Mouse (Mus musculus): ENCODE measurements at regions not wholly inside any gene's neighbourhood (a gene's known extent, or its start where the extent isn't known, plus 50 kb on each side); places are given as distances from the start of the nearest gene placed in this dataset.
A peak's percentile ranks its signal among the peaks of the same experiment; 100 is the strongest.

DNA sequence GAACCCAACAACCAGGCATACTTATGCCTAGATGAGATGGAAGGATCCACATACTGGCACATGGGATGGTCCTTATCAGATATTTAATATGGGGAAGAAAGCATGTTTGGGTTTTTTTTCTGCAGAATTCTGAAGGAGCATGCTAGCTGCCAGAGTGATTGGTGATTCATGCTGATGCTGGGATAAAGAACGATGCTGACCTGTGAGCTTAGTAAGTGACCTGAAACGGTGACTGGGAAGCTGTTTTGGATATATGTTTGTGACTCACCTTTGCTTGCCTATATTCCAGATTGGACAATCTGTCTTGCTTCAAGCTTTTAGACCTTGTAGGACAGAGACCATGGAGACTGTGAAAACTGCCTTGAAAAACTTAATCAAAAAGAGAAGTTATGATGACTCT, 974.8 kb downstream of the Grik2 start:
- Histone ChIP-seq H3K27ac (replicated peaks; ENCODE audit: low read depth, low read length) (no peak overlapping the region), H3K9me3 (ENCODE audit: control insufficient read depth, low read length) (no peaks in the 10 kb centered on the region), H3K36me3 (ENCODE audit: control insufficient read depth, insufficient read depth, low read length) (no peaks in the 10 kb centered on the region), H3K4me1 (ENCODE audit: control insufficient read depth, insufficient read depth, low read length) (no peaks in the 10 kb centered on the region), H3K9ac (replicated peaks; ENCODE audit: low read length) (no peak overlapping the region), H3K27me3 (ENCODE audit: control insufficient read depth, insufficient read depth, low read length) (no peaks in the 10 kb centered on the region), H3K4me3 (replicated peaks; ENCODE audit: low read depth, low read length) (no peak overlapping the region), H3K4me2 (ENCODE audit: low read length) (no peak overlapping the region)
- WGBS = 89% methylated on average over 2 of the region's 2 CpGs
- DNase-seq = no peak
- ATAC-seq (ENCODE audit: low FRiP score, low TSS enrichment) = no peak

DNA sequence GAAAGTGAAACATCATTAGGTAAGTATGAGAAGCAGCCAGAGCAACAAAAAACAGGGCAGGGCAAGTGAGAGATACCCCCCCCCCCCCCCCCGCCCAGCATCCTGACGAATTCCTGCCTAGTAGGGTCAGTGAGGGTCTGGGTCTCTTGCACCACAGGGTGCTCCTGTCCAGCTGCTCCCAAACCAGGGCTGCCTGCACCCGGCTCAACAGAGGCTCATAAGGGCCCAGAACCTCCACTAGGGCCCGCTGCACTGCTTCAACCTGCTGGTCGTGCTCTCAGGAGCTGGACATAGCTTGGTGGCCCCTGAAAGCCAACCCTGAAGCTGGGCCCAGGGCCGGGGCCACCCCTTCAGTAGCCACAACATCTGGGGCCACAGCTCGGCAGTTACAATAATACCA, 978.4 kb downstream of the Grik2 start:
- Histone ChIP-seq H3K4me3 (replicated peaks; ENCODE audit: low read depth, low read length) (no peak overlapping the region), H3K4me1 (ENCODE audit: control insufficient read depth, insufficient read depth, low read length) (no peaks in the 10 kb centered on the region), H3K4me2 (ENCODE audit: low read length) (no peak overlapping the region), H3K27me3 (ENCODE audit: control insufficient read depth, insufficient read depth, low read length) (no peaks in the 10 kb centered on the region), H3K9me3 (ENCODE audit: control insufficient read depth, low read length) (no peaks in the 10 kb centered on the region), H3K9ac (replicated peaks; ENCODE audit: low read length) (no peak overlapping the region), H3K27ac (replicated peaks; ENCODE audit: low read depth, low read length) (no peak overlapping the region), H3K36me3 (ENCODE audit: control insufficient read depth, insufficient read depth, low read length) (no peaks in the 10 kb centered on the region)
- no peak for DNase-seq
- 88% methylated on average over 7 of the region's 7 CpGs for WGBS
- ATAC-seq (ENCODE audit: low FRiP score, low TSS enrichment) = 0 out of 2 replicates have a peak, but pooled peaks have one; percentile 18

DNA sequence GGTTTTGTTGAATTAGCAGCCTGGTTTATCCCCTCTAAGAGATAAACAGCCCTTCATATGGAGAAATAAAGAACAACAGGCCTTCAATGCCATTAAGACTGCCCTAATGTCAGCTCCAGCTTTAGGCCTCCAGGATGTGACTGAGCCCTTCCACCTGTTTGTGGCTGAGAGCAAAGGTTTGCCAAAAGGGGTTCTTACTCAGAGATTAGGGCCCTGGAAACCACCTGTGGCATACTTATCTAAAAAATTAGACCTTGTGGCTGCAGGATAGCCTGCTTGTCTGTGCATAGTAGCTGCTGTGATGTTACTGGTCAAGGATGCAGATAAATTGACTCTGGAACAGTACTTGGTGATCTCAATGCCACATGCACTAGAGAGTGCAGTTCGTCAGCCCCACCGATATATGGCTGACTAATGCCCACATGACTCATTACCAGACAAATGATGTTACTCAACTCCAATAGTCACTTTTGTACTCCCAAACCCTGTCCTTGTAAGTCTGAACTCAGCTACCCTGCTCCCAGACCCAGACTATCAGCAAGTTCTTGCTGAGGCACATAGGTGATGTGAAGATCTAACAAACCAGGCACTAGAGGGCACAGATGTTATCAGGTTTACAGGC, 1018.6 kb downstream of the Grik2 start:
- Histone ChIP-seq H3K36me3 (ENCODE audit: control insufficient read depth, insufficient read depth, low read length) (no peaks in the 10 kb centered on the region), H3K4me1 (ENCODE audit: control insufficient read depth, insufficient read depth, low read length) (no peaks in the 10 kb centered on the region), H3K4me3 (replicated peaks; ENCODE audit: low read depth, low read length) (no peak overlapping the region), H3K4me2 (ENCODE audit: low read length) (no peak overlapping the region), H3K27me3 (ENCODE audit: control insufficient read depth, insufficient read depth, low read length) (no peaks in the 10 kb centered on the region), H3K27ac (replicated peaks; ENCODE audit: low read depth, low read length) (no peak overlapping the region), H3K9me3 (ENCODE audit: control insufficient read depth, low read length) (no peaks in the 10 kb centered on the region), H3K9ac (replicated peaks; ENCODE audit: low read length) (no peak overlapping the region)
- no peak for ATAC-seq (ENCODE audit: low FRiP score, low TSS enrichment)
- 93% methylated on average over 2 of the region's 2 CpGs for WGBS
- no peak for DNase-seq

DNA sequence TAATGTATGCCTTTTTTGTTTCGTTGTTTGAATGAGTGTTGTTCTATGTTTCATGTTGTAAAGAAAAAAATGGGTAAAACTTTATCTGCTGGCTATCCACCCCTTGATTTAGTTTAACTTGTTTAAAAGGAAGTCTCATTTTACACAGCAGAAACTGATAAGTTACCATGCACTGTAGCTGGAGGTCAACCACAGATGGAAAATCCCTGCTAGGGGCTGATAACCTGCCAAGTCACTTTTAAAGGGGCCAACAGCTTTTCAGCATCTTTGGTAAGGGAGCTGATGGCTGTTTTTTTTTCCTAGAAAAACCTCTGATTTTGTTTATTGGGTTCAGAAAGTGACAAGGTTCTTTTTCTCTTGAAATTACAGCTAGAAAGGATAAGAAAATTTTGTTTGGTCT, 1050.6 kb downstream of the Grik2 start:
- ATAC-seq (ENCODE audit: low FRiP score, low TSS enrichment) (no peak), DNase-seq (no peak)
- H3K9me3 ChIP-seq (ENCODE audit: control insufficient read depth, low read length) = 0 out of 2 replicates have a peak, but pooled peaks cover 2% of the 10 kb centered on the region
- no peaks in the 10 kb centered on the region for H3K36me3 ChIP-seq (ENCODE audit: control insufficient read depth, insufficient read depth, low read length)
- H3K4me1 ChIP-seq (ENCODE audit: control insufficient read depth, insufficient read depth, low read length) = no peaks in the 10 kb centered on the region
- no peak overlapping the region for H3K4me3 ChIP-seq (replicated peaks; ENCODE audit: low read depth, low read length)
- WGBS = 100% methylated on average over 1 of the region's 1 CpGs
- H3K4me2 ChIP-seq (ENCODE audit: low read length) = no peak overlapping the region
- no peak overlapping the region for H3K27ac ChIP-seq (replicated peaks; ENCODE audit: low read depth, low read length)
- no peaks in the 10 kb centered on the region for H3K27me3 ChIP-seq (ENCODE audit: control insufficient read depth, insufficient read depth, low read length)
- H3K9ac ChIP-seq (replicated peaks; ENCODE audit: low read length) = no peak overlapping the region

DNA sequence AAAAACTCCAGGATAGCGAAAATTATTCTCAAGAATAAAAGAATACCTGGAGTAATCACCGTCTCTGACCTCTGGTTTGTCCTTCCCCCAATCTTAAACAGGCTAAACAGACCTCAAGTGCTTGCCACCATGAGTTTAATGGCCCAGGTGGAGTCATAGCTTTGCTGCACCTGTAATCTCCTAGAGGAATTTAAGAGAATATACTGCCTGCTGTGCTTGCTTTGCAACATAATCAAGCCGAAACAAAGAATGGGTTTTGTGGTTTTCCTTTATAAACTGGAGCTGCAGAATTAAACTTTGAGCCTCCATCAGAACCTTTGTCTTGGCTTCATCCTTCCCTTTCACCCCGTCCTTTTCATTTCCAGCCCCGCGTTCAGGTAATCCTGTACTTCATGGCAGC, 1051.7 kb downstream of the Grik2 start:
- no peak for ATAC-seq (ENCODE audit: low FRiP score, low TSS enrichment)
- H3K4me3 ChIP-seq (replicated peaks; ENCODE audit: low read depth, low read length) = no peak overlapping the region

More for the DNA sequence above, 1051.7 kb downstream of the Grik2 start:
- WGBS = 90% methylated on average over 6 of the region's 6 CpGs
- H3K27me3 ChIP-seq (ENCODE audit: control insufficient read depth, insufficient read depth, low read length) = no peaks in the 10 kb centered on the region
- no peak overlapping the region for H3K4me2 ChIP-seq (ENCODE audit: low read length)
- no peaks in the 10 kb centered on the region for H3K36me3 ChIP-seq (ENCODE audit: control insufficient read depth, insufficient read depth, low read length)
- H3K4me1 ChIP-seq (ENCODE audit: control insufficient read depth, insufficient read depth, low read length) = no peaks in the 10 kb centered on the region
- DNase-seq = no peak
- H3K27ac ChIP-seq (replicated peaks; ENCODE audit: low read depth, low read length) = no peak overlapping the region
- 0 out of 2 replicates have a peak, but pooled peaks cover 2% of the 10 kb centered on the region for H3K9me3 ChIP-seq (ENCODE audit: control insufficient read depth, low read length)
- H3K9ac ChIP-seq (replicated peaks; ENCODE audit: low read length) = no peak overlapping the region
